Mouse (Mus musculus) neutrophil, adult 83 days (primary cell): ENCODE data around the gene Ric1. TPM values are rescaled to one million over a fixed set of nuclear protein-coding genes. Genes with fewer than 3 reads are reported as not detected.

Source experiments
- total RNA-seq, 2 experiments: library from RNA; stranded (reverse); gene quantifications; one replicate each; pipeline ENCODE4 v1.2.4; 2023

The Ric1 gene
- 10 to 100 TPM; 18.0 to 19.6 TPM for total RNA-seq

GRCm38 (mm10) chr19:29521637-29522435 is at the start of gene Ric1:
Ric1 (plus strand) TSS chr19:29522282.

GRCm38 (mm10) chr19:29647651-29648549 is 125.8 kb downstream of the Ric1 start, which contains the start of gene Ermp1:
Ermp1 (minus strand) TSS chr19:29648415.

Other genes starting within 250 kb of the Ric1 start
- not detected for gene Insl6, start 196.9 kb upstream of the Ric1 start, total RNA-seq
- not detected for gene Rln1, start 187.6 kb upstream of the Ric1 start, total RNA-seq
- gene Plgrkt, start 154.9 kb upstream of the Ric1 start, total RNA-seq = 10 to 100 TPM; 40.9 to 48.7 TPM
- gene Cd274, start 154.8 kb upstream of the Ric1 start, total RNA-seq = 1 to 10 TPM; 3.7 to 5.0 TPM
- gene Pdcd1lg2, start 111.4 kb upstream of the Ric1 start, total RNA-seq = under 1 TPM; 0.24 to 0.53 TPM
- gene Ermp1, start 126.1 kb downstream of the Ric1 start, total RNA-seq = 10 to 100 TPM; 35.9 to 38.7 TPM
- not detected for gene Mlana, start 175.5 kb downstream of the Ric1 start, total RNA-seq